Mouse (Mus musculus) kidney, embryonic 16.5 days (tissue): ENCODE data around the gene Zbtb49. TPM values are rescaled to one million over a fixed set of nuclear protein-coding genes. Genes with fewer than 3 reads are reported as not detected.

Experiments
- ATAC-seq: fragments of 200-750 bp; cut with Nextera tagmentation; 2 replicates; pipeline ENCODE4 v1.8.0; 2017; ENCODE audit warnings: moderate TSS enrichment; ENCODE audit not compliant: low FRiP score, low TSS enrichment
- H3K27ac ChIP-seq: fragments of 300-500 bp; sonication (generic); 2 replicates; pipeline ENCODE4 v1.5.1; 2014; ENCODE audit warnings: low read length
- H3K27me3 ChIP-seq: fragments of 300-500 bp; sonication (generic); 2 replicates; pipeline ENCODE4 v1.6.1; 2014; ENCODE audit warnings: low read length, control low read depth, mixed read lengths; ENCODE audit not compliant: insufficient read depth
- H3K36me3 ChIP-seq: fragments of 300-500 bp; sonication (generic); 2 replicates; pipeline ENCODE4 v1.6.1; 2014; ENCODE audit warnings: low read length, control low read depth, mixed read lengths; ENCODE audit not compliant: insufficient read depth
- H3K4me1 ChIP-seq: fragments of 300-500 bp; sonication (generic); 2 replicates; pipeline ENCODE4 v1.6.1; 2014; ENCODE audit warnings: low read length, control low read depth, mixed read lengths; ENCODE audit not compliant: insufficient read depth
- H3K4me2 ChIP-seq: fragments of 300-500 bp; sonication (generic); replicated peaks from 2 replicates; pipeline ENCODE4 v1.6.1; 2014; ENCODE audit warnings: low read depth, low read length
- H3K4me3 ChIP-seq: fragments of 300-500 bp; sonication (generic); 2 replicates; pipeline ENCODE4 v1.5.1; 2014; ENCODE audit warnings: mild to moderate bottlenecking, low read length
- H3K9ac ChIP-seq: fragments of 300-500 bp; sonication (generic); replicated peaks from 2 replicates; pipeline ENCODE4 v1.6.1; 2014; ENCODE audit warnings: low read length
- H3K9me3 ChIP-seq: fragments of 300-500 bp; sonication (generic); 2 replicates; pipeline ENCODE4 v1.6.1; 2016; ENCODE audit warnings: low read length, control low read depth
- WGBS: fragments of 180-500 bp; shearing (Covaris S2); extraction: QIAGEN DNeasy Blood & Tissue Kit; methylation state at CpG from one replicate; pipeline ENCODE4 v1.1.7; 2014; 5-methylcytosine and 5-hydroxymethylcytosine counted together
- polyA plus RNA-seq: library from polyadenylated mRNA; unstranded; fragments of >200 nt; fragmentation: Nextera tagmentation; extraction: Ambion mirVana; gene quantifications from 2 replicates; pipeline ENCODE4 v1.2.1, GENCODE M21; 2015

Zbtb49 gene
- polyA plus RNA-seq, 1 experiment from 2014 or later: 16.0 TPM

- H3K9me3 ChIP-seq: no peaks in the 10 kb centered on the region
- H3K36me3 ChIP-seq: peaks cover 3% of the 10 kb centered on the region
- no peaks in the 10 kb centered on the region for H3K27me3 ChIP-seq
- no peaks in the 10 kb centered on the region for H3K4me1 ChIP-seq
- no peak overlapping the region for H3K27ac ChIP-seq
- ATAC-seq: 0 out of 2 replicates have a peak, but pooled peaks have one; percentile 19
- no peak overlapping the region for H3K4me3 ChIP-seq
- H3K9ac ChIP-seq: no peak overlapping the region
- H3K4me2 ChIP-seq: no peak overlapping the region
- WGBS: 61% methylated on average over 3 of the region's 3 CpGs
Measured at GRCm38 (mm10) chr5:38241473-38241834, 21.2 kb upstream of the Zbtb49 start.

DNA sequence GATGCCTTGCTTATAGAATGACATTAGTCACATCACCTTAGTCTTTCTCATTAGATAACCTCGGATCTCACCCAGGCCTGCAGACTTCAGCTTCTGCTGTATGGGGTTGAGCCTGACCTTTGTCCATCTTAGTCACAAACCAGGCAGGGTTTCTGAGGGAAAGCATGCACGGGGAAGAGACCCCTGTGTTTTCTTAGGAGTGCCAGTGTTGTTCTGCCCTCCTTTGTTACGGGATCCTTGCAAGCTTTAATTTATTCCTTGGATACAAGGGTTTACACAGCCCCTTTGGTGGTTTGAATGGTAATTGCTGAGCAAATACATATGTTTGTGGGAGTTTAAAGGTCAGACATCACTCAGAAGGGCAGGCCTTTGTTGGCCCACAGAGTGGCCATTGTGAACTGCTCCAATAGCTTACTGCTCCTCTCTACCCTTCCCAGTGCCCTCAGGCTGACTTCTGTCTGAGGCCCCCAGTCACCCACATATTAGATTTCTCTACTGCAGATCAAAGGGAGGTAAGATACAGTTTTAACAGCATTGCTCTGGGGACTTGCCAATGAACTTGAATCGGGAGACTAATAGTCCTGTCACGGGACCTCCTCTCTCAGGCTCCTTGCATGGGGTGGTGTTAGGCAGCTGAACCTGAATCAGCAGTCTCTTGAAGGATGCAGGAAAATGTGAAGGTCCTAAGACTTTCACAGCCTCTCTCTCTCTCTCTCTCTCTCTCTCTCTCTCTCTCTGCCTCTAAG, 20.6 kb upstream of the Zbtb49 start:
- H3K4me3 ChIP-seq: no peak overlapping the region
- no peaks in the 10 kb centered on the region for H3K27me3 ChIP-seq
- no peaks in the 10 kb centered on the region for H3K9me3 ChIP-seq
- WGBS: 6% methylated on average over 5 of the region's 5 CpGs
- no peak overlapping the region for H3K27ac ChIP-seq
- no peaks in the 10 kb centered on the region for H3K4me1 ChIP-seq
- no peak overlapping the region for H3K9ac ChIP-seq
- ATAC-seq: peak; percentile 67
- H3K36me3 ChIP-seq: peaks cover 9% of the 10 kb centered on the region
- no peak overlapping the region for H3K4me2 ChIP-seq

- Histone ChIP-seq H3K27me3 (no peaks in the 10 kb centered on the region), H3K9ac (no peak overlapping the region), H3K4me2 (no peak overlapping the region), H3K4me1 (no peaks in the 10 kb centered on the region), H3K9me3 (no peaks in the 10 kb centered on the region), H3K27ac (no peak overlapping the region), H3K36me3 (peaks cover 33% of the 10 kb centered on the region), H3K4me3 (no peak overlapping the region)
- WGBS: 89% methylated on average over 2 of the region's 2 CpGs
- ATAC-seq: no peak
Measured at GRCm38 (mm10) chr5:38236627-38237026, 16.4 kb upstream of the Zbtb49 start.

DNA sequence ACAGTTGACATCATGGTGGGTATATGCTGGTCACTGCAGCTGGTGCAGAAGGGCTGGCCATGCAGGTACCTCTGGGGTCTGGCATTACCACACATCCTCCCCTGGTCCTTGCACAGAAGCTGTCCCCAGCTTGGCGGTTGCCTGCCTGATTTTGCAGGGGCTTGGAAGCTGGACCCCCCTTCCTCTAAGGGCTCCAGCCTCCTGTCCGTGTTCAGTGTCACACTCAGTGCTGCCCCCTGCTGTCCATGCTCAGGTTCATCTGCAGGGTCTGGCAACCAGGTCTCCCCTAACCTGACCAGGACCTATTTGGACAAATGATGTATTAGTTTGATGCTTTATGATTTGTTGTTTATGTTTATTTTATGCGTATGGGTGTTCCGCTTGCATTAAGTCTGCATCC, 15.2 kb upstream of the Zbtb49 start:
- Histone ChIP-seq H3K4me2 (no peak overlapping the region), H3K9me3 (no peaks in the 10 kb centered on the region), H3K4me1 (no peaks in the 10 kb centered on the region), H3K27ac (no peak overlapping the region), H3K27me3 (no peaks in the 10 kb centered on the region), H3K9ac (no peak overlapping the region), H3K4me3 (no peak overlapping the region), H3K36me3 (peaks cover 43% of the 10 kb centered on the region)
- 74% methylated on average over 4 of the region's 4 CpGs for WGBS
- no peak for ATAC-seq

- ATAC-seq: peak; percentile 78; the same call in 1 of the 2 replicates
Measured at GRCm38 (mm10) chr5:38219771-38220307, 418 bp downstream of the Zbtb49 start.

DNA sequence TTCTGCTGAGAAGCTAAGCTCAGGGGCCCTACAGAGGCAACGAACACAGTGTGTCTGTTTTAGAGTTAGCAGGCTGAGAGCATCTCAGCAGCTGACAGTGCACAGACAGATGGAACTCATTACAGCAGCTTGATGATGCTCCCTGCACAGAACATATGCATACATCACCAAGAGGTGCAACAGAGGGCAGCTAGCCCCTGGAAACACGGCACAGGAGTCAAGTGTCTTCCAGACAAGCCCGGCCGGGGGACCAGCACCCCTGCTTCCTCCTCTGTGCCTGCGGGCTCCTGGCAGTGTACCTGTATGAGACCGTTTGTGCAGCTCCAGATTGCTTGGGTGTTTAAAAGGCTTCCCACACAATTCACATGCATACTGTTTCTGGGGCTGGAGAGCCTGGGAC, 7.2 kb downstream of the Zbtb49 start:
- Histone ChIP-seq H3K27ac (no peak overlapping the region), H3K9me3 (no peaks in the 10 kb centered on the region), H3K9ac (no peak overlapping the region), H3K4me3 (no peak overlapping the region), H3K4me1 (no peaks in the 10 kb centered on the region), H3K4me2 (no peak overlapping the region), H3K36me3 (peaks cover 41% of the 10 kb centered on the region), H3K27me3 (no peaks in the 10 kb centered on the region)
- ATAC-seq: no peak
- WGBS: 83% methylated on average over 6 of the region's 6 CpGs

More at GRCm38 (mm10) chr5:38219771-38220307, 418 bp downstream of the Zbtb49 start:
- H3K4me1 ChIP-seq: peaks cover 25% of the 10 kb centered on the region
- H3K27me3 ChIP-seq: no peaks in the 10 kb centered on the region
- peak overlapping the region; percentile 93 for H3K4me3 ChIP-seq
- WGBS: under 1% methylated on average over 29 of the region's 35 CpGs
- H3K27ac ChIP-seq: peak overlapping the region; percentile 70
- no peaks in the 10 kb centered on the region for H3K9me3 ChIP-seq
- peaks cover 14% of the 10 kb centered on the region; the same call in 1 of the 2 replicates for H3K36me3 ChIP-seq
- peak overlapping the region; percentile 87 for H3K9ac ChIP-seq
- peak overlapping the region; percentile 86 for H3K4me2 ChIP-seq

- H3K36me3 ChIP-seq: peaks cover 44% of the 10 kb centered on the region
- no peak overlapping the region for H3K4me3 ChIP-seq
- ATAC-seq: no peak
- H3K4me2 ChIP-seq: no peak overlapping the region
- WGBS: 87% methylated on average over 8 of the region's 8 CpGs
- no peak overlapping the region for H3K27ac ChIP-seq
- no peaks in the 10 kb centered on the region for H3K9me3 ChIP-seq
- H3K27me3 ChIP-seq: no peaks in the 10 kb centered on the region
- H3K4me1 ChIP-seq: no peaks in the 10 kb centered on the region
- no peak overlapping the region for H3K9ac ChIP-seq
Measured at GRCm38 (mm10) chr5:38211691-38212090, 8.6 kb downstream of the Zbtb49 start.

- Histone ChIP-seq H3K36me3 (peaks cover 40% of the 10 kb centered on the region), H3K4me3 (no peak overlapping the region), H3K27ac (no peak overlapping the region), H3K4me2 (no peak overlapping the region), H3K27me3 (no peaks in the 10 kb centered on the region), H3K9me3 (no peaks in the 10 kb centered on the region), H3K9ac (no peak overlapping the region), H3K4me1 (no peaks in the 10 kb centered on the region)
- 67% methylated on average over 8 of the region's 8 CpGs for WGBS
- ATAC-seq: no peak
Measured at GRCm38 (mm10) chr5:38208985-38209384, 11.3 kb downstream of the Zbtb49 start.

GRCm38 (mm10) chr5:38205303-38205726, 14.9 kb downstream of the Zbtb49 start:
- no peak overlapping the region for H3K27ac ChIP-seq
- no peaks in the 10 kb centered on the region for H3K27me3 ChIP-seq
- no peaks in the 10 kb centered on the region for H3K4me1 ChIP-seq
- 84% methylated on average over 7 of the region's 7 CpGs for WGBS
- H3K4me3 ChIP-seq: no peak overlapping the region
- no peak overlapping the region for H3K9ac ChIP-seq
- peaks cover 56% of the 10 kb centered on the region for H3K36me3 ChIP-seq
- no peak for ATAC-seq
- no peaks in the 10 kb centered on the region for H3K9me3 ChIP-seq
- H3K4me2 ChIP-seq: no peak overlapping the region

DNA sequence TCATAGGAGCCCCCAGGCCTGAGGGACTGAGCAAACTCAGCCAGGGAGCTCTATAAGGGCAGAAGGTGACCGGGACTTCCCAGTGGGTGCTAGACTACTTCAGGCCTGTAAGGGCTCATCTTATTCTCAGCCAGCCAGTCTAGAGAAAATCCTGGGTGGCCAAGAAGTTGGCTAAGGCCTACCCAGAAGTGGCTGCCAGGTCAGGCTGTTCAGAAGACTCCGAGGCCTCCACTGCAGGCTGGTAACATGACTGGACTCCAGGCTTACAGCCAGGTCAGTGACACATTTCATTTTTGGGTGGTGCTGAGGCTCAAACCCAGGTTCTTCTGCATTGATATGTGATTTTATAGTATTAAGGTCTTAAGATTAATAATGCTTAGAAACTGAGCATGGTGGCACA, 20.6 kb downstream of the Zbtb49 start:
- no peak overlapping the region for H3K4me3 ChIP-seq
- no peak overlapping the region for H3K27ac ChIP-seq
- H3K36me3 ChIP-seq: peaks cover 41% of the 10 kb centered on the region
- no peaks in the 10 kb centered on the region for H3K4me1 ChIP-seq
- no peak overlapping the region for H3K9ac ChIP-seq
- H3K4me2 ChIP-seq: no peak overlapping the region
- no peaks in the 10 kb centered on the region for H3K27me3 ChIP-seq
- 94% methylated on average over 2 of the region's 2 CpGs for WGBS
- no peak for ATAC-seq
- no peaks in the 10 kb centered on the region for H3K9me3 ChIP-seq
